Mouse (Mus musculus) stomach, postnatal 0 days (tissue): ENCODE data around the gene Rab6b.

Experiments
- CTCF ChIP-seq: IDR thresholded peaks from 2 replicates; pipeline ENCODE4 v1.5.1; 2016; ENCODE audit warnings: antibody characterized with exemption, low read depth, mild to moderate bottlenecking, moderate library complexity
- EP300 ChIP-seq: optimal IDR thresholded peaks from 2 replicates; pipeline ENCODE3; 2016; ENCODE audit warnings: antibody characterized with exemption

- TF ChIP-seq CTCF (no peak), EP300 (no peak)
Measured at GRCm38 (mm10) chr9:103116941-103117340, 5.4 kb downstream of the Rab6b start.
